Mouse (Mus musculus) yolk sac, embryonic 10.5 days (tissue): ENCODE measurements around the gene Mt4.
A peak's percentile ranks its signal among the peaks of the same experiment; 100 is the strongest.
"Not testable (repeated sequence)": the region's sequence is repeated elsewhere in the genome, so short reads cannot be mapped to it uniquely, and the experiment has no call there.

ENCODE experiments used
- DNase-seq: peaks from one replicate; pipeline ENCODE4 v3.0.0-alpha.2; 2017; ENCODE audit warnings: low spot score

Mt4 gene

DNA sequence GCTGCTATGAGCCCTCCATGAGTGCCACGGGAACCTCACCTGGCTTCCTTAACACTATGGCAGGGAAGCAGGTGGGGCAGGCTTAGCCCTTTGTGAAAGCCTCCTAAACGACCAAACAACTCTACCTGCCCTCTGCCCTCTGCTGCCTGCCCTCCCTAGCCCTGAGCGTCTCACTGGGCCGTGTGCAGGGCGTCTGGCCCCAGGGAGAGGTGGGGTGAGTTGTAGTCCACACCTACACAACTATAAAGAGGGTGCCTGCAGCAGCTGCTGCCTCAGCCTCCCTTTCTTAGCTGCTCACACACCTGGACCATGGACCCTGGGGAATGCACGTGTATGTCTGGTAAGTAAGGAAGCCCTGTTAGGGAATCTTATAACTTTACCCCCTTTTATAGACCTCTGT lies at the start of gene Mt4:
Gene Mt4, plus strand, starts transcription at position 265 of the 400 bp plus-strand sequence.
- no peak for DNase-seq

DNA sequence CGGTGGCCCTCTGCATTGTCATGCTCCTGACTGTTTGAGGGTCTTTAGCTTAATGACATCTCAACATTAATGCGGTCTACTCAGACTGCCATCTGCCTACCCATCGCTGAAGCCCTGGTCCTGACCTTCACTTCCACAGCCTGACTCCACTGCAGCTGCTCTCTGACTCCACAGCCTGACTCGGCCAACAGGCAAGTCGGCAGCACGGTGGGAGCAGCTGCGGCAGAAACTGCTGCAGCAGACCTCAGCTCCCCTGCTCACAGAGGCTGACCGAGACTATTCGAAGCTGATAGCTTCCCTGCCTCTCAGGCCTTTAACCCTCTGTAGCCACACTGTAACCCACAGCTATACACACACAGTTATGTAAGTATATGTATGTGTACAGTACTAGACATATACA lies 49.0 kb upstream of the Mt4 start:
- no peak for DNase-seq

DNA sequence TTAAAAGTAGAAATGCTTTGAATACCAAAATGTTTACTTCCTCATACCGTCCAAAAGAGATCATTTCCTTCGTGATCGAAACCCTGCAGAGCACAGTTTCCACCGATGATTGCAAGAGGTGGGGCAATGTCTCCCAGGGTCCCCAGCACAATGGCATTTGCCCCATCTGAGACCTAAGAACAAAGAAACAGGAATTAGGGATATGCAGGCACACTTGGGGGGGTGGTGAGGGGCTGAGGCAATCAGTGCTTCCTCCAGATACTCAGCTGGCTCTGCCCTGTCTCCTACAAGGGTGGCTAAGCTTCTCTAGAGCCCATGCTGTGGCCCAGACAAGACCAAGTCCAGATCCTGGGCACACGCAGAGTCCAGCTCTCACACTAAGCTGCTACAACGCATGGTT lies 47.3 kb upstream of the Mt4 start:
- DNase-seq, result no peak

DNA sequence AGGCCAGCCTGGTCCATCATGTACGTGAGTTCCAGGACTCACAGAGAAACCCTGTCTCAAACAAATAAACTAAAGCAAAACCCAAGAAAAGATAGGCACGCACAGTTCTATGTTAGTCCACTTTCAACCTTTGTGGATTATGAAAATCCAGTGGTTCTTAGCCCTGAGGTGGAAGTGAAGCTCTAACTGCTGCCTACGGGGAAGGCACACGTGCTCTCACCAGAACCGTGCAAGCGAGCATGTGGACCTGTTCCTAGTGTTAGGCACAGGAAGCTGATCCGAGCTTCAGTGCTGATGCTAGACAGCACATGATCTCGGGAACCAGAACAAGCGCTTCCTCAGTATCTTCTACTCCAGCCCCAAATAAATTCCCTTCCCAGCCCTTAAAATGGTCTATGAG lies 44.1 kb upstream of the Mt4 start:
- DNase-seq, result no peak

DNA sequence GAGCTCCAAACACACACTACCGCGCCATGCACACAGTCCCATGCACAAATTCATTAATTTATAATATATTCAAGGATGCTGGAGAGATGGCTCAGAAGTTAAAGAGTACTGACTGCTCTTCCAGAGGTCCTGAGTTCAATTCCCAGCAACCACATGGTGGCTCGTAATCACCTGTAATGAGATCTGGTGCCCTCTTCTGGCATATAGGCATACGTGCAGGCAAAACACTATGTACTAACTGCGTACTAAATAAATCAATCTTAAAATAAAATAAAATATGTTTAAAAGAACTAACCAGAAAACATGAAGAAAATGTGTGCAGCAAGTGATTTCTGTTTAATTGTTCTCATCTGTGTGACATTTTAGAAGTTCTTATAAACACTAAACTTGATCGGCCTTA lies 42.7 kb upstream of the Mt4 start:
- DNase-seq, result no peak

DNA sequence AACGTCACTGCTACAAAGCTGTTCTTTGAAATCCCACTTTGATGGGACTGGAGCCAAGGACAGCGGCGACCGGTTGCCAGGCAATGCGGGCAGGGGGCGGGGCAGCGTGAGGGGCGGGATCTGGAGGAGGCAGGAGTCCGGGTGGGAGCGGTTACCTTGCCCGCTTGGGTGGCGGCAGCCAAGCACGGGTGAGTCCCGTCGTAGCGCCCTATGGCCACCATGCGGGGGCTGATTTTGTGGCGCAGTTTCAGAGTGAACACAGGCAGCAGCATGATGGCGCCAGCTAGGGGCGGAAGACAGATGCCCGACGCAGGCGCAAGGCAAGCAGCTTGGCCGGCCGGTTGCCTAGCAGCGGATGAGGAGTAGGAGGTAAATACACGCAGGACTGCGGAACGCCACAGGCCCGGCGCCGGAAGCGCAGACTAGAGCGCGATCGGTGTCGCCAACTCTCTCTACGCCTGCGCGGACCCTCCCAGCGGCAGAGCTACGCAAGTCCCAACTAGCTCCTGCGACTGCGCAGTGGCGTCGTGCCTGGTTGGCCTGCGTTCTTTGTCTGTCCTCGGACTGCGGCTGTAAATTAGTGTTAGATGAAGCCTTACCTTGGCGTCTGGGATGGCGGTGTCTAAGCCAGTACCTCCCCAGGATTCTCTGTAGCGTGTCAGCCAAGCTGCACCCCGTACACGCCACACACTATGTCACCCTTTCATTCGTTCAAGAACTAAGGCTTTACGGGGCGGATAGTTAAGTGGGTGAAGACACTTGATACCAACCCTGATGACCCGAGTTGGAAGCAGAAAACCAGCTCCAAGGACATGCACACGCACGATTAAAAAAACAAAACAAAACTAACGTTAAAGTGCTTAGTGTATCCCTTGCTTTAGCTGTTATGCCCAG lies 38.7 kb upstream of the Mt4 start, which contains the start of gene Bbs2:
Gene Bbs2, minus strand, starts transcription at position 848 of the 894 bp plus-strand sequence.
- peak; percentile 98 for DNase-seq

DNA sequence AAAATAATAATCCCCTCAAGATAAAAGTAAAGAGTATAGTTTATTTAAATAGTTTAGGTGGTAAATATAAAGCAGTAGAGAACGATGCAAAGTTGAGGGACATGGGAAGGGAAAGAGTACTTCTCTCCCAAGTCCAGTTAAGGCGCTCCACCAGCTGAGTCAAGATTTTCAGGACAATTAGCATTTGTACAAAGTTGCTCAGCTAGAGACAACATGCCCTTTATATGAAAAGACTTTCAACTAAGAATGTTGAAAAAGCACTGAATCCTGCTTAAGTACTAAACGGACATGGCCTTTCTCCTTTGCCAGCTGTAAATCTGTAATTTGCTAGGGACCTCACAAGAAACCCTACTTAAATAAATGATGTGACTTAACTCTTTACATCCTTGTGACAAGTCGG lies 38.0 kb upstream of the Mt4 start:
- no peak for DNase-seq

DNA sequence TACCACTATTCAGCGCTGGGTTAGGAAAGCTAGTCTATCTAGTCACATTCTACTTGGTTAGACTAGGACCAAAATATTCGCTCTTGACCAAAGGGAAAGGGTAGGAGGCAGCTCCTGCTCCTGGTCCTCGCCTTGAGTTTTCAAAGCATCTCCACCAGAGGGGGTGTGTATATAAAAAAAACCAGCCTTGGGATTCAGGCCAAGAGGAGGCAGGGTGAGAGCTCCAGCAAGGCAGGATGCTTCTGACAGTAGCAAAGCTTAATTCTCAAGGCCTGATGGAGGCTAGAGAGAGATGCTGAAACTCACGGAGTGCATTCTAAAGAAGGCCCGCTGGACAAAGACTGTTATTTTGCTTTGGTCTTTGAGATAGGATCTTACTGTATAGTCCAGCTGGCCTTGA lies 32.9 kb upstream of the Mt4 start:
- no peak for DNase-seq

DNA sequence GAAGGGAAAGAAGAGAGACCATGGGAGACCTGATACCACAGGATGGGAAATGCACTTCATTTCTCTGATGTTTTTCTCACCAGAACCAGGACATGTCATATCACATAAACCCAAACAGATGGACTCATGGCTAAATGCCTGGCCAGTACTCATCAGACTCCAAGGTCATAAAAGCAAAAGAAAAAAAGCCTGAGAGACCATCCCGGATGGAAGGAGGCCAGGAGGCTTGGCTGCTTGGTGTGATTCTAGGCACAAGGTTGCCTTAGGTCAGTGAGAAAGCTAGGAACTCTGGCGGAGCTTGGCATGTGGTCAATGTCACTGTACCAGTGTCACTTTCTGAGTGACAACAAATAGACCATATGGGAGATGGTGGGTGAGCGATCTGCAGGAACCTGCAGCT lies 29.1 kb upstream of the Mt4 start:
- DNase-seq, result no peak

DNA sequence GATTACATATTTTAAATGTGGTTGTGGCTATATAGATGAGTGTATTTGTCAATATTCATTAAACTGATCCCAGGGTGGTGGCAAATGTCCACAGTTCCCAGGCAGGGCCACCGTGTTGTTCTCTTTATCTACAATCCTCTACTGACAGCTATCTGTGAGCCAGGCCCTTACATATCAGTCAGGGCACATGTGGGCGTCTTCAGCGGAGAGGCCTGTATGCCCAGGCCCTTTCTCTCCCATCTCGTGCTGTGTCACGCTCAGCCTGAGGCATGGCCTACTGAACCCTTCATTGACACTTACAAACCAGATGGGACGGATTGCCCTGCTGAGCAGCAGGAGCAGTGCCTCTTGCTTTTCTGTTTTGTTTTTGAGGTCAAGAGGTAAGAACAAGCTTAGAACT lies 27.6 kb upstream of the Mt4 start:
- no peak for DNase-seq

DNA sequence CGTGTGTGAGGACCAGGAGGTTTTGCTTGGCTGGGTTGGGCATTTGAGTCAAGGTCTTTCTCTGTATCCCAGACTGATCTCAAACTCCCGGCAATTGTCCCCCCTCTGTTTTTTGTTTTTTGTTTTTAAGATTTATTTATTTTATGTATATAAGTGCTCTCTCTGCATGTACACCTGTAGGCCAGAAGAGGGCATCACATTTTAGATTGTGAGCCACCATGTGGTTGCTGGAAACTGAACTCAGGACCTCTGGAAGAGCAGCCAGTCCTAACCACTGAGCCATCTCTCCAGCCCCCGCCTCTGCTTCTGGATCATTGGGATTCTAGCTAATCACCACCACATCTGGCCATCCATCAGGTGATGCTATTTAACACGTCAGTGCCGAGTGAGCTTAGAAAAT lies 27.2 kb upstream of the Mt4 start:
- DNase-seq, result no peak

DNA sequence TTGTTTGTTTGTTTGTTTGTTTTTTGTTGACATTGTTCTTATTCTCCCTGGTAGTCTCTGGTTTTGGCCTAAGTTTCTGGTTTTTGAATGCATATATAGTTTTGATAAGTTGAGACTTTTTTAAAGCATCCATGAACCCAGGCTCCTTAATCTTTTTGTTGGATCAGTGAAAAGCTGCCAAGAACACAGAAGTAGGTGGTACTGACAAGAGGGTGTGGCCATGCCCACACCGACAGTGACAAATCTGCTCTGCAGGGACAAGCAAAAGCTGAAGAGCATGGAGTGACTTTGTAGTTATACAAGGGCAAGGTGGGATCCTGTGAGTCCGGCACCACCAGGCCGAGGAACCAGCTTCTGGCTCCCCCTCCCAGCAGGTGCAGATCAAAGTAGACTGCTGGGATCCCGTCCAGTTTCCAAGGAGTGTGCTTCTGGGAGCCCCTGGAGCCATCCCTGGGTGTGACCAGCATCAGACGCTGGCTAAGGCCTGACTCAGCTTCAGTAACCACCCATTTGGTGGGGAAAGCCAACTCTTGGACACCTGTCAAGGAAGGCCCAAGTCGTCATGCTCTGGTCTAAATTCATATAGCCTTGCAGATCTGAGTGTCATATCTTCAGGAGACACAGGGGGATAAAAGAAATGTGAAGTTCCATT lies 26.3 kb upstream of the Mt4 start:
- no peak for DNase-seq

DNA sequence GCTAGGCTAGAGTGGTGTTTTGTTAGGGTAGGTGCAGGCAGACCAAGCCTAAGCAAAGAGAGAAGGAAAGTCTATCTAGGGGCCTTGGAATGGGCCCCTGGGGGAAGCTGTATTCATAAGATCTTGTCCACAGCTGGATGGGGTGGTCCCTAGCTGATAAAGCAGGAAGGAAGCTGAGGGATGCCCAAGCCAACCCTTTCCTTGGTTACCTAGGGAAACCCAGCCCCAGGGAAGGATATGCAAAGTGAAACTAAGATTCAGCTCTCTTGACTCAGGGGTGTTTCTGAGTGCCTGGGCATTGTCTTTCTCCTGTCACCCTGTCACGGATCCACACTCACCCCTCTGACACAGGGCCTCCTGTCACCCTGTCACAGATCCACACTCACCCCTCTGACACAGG lies 23.6 kb upstream of the Mt4 start:
- no peak for DNase-seq

DNA sequence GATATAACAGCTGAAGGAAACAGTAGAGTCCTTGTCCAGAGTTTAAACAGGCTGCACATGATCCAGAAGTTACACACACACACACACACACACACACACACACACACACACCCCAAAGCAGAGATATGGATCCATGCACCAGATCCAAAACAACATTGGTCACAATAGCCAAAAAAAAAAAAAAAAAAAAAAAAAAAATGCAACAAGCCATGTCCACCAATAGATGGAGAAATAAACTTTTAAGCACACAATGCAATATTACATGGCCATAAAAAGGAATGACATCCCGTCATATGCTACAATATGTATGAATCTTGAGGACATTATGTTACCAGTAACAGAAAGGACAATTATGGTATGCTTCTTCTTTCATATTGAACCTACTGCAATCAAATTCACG lies 23.0 kb upstream of the Mt4 start:
- DNase-seq, result no peak

DNA sequence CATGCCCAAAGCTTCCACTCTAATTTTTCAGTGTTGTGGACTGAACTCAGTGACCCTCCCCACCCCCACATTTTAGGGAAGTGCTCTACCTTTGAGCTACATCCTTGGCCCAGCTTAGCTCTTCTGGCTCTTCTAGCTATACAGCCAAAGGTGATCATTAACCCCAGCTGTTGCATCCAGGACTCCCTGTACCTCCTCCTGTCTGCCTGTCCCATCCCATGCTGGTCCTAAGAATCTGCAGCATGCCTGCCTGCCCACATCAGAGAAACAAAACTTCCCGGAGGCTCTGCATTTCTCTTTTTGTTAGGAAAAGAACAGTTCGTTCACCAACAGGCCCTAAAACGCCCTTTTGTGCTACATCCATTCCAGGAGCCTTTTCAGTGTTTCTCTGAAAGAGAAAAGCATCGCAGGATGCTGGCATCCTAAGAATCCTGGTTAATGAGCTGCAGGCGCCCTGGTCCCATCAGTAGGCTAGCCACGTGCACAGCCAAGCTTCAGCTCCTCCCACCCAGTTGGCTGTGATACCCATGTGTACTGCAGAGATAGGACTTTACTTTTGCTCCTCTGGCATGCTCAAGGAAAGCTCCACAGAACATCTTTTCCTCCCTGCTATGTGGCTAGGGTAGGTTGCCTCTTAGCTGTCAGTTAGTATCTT lies 18.1 kb upstream of the Mt4 start:
- peak; percentile 34 for DNase-seq

DNA sequence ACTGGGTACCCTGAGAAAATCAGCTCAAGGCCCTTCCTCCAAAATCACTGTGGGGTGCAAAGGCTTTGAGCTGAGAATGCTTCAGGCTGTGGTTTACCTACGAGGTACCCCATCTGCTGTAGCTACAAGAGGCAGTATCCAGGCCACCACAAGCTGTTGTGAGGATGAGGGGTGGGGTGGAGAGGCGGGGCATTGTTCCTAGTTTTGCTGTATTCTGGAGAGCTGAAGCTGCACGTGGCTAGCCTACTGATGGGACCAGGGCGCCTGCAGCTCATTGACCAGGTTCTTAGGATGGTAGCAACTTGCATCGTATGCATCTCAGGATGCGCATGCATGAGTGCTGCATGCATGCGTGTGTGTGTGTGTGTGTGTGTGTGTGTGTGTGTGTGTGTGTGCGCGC lies 15.4 kb upstream of the Mt4 start:
- DNase-seq, result no peak

DNA sequence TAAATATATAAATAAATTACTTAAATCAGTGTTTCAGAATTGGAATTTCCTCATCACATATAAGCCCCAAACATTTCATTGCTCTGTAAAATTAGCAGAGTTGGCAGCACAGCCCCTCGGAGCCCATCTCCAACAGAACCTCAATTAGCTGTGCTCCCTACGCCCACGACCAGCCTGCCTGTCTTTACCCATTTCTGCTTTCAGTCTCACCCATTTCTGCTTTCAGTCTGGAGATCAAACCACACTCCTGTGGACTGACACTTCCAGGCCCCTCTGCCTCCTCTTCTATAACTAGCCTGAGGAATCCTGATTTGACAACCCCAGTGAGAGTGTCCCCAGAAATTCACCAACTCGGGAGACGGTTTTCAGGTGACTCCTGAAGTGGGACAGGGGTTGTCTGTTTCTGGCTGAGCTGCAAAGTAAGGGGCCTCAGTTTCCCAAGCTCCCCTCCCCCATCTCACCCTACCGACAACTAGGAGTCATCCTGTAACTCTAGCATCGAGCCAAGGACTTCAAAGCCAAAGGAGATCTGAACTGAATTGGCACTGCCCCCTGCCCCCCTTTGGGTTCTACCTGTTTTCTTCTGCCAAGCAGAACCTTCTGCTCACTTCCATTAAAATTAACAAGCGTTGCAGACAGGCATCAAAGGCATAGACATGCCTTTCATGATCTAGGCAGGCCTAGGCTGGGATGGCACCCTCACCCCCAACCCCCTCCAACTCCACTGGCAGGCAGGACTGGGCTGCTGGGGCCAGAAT lies 14.1 kb upstream of the Mt4 start:
- no peak for DNase-seq

DNA sequence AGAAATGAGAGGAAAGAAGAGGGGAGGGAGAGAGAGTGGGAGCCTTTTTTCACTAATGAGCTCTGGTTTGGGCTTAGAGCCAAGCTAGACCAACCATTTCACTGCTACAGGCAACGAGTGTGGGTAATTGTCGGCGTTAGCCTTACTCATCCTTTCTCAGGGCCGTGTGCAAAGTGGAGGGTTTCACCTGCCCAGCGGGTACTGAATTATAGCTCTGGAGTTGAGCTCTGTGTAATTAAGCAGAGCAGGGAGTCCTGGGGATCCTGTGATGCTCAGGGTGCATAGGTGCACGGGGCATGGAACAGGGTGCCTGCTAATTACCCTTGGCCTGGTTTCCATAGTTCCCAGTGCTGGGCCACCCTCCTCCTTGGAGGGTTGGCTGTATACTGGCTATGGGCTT lies 9.3 kb upstream of the Mt4 start:
- DNase-seq, result no peak

DNA sequence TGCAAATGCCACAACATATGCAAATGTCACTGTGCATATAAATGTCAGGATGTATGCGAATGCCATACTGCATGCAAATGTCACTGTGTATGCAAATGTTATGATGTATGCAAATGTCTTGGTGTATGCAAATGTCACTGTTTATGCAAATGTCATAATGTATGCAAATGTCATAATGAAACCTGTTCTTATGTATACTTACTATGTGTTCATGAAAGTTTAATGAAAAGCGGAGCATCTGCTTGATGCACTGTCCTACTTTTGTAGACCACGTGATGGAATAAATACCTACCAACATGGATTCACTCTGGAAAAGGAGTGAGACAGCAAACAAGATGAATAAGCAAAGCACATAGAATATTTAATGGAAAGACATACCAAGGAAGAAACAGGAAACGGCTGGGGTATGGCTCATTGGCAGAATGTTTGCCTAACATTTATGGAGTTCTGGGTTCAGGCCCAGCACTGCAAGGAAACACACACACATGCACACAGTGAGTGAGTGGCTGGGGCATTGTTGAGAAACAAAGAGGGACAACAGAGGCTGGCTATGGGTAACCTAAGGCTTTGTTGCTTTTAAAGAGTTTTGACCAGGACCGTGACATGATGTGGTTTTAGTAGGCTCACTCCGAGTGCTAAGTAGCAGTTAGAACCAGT lies 7.7 kb upstream of the Mt4 start:
- no peak for DNase-seq

DNA sequence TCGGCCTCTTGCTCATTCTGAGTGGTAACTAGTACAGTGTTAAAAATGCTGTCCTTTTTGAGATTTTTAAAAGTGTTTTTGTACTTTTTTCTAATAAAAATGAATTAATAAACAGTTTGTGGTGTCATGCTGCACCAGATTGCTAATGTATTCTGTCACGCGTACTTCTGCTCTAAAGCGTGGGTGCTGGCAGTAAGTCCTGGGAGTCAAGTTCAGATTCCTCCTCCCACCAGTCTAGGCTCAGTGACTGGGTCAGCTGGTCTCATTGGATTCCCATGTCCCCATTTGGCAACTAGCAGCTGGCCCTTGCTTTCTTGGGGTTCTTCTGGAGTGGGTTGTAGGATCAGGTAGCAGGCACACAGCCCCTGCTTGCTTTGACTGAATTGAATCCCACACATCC lies 6.9 kb upstream of the Mt4 start:
- DNase-seq, result no peak

DNA sequence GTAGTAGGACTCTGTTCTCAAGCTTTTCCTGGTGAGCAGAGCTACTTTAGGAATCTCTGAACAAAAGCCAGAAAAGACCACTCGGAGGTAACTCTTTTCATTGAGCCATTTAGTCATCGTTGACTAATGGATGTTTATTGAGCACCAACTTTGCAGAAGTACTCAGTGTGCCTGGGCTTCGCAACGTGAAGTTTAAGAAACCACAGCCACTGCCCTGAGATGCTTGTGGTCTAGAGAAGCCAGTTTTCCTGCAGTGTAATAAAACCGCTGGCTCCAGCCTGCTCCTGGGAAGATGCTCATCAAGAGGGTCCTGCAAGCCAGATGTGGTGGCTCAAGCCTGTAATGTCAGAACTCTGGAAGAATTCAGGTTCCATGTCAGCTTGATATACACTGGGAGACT lies 4.9 kb upstream of the Mt4 start:
- no peak for DNase-seq

DNA sequence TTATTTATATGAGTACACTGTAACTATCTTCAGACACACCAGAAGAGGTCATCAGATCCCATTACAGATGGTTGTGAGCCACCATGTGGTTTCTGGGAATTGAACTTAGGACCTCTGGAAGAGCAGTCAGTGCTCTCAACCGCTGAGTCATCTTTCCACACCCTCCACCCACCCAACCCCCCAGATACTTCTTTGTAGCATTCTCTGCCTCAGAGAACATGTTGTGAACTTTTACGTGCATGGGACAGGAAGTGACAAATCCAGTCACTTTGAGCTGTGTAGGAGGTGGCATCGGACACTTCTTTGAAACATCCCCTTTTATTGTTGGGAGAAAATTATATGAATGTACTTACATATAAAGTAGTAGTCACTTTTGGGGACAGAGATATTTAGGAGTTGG lies 2.4 kb upstream of the Mt4 start:
- not testable (repeated sequence) for DNase-seq
